Mouse (Mus musculus) lung, postnatal 0 days (tissue): ENCODE data around the gene Anapc15-ps. TPM values are rescaled to one million over a fixed set of nuclear protein-coding genes. Genes with fewer than 3 reads are reported as not detected.
A peak's percentile ranks its signal among the peaks of the same experiment; 100 is the strongest.

ENCODE experiments used
- ATAC-seq: fragments of 200-750 bp; cut with Nextera tagmentation; 2 replicates; pipeline ENCODE4 v1.8.0; 2017; ENCODE audit warnings: moderate library complexity
- DNase-seq: peaks from one replicate; pipeline ENCODE4 v3.0.0-alpha.2; 2016; ENCODE audit warnings: low spot score
- H3K27ac ChIP-seq: fragments of 300-500 bp; sonication (generic); 2 replicates; pipeline ENCODE4 v1.5.1; 2014; ENCODE audit warnings: antibody characterized with exemption, mild to moderate bottlenecking, low read length, mixed read lengths
- H3K27me3 ChIP-seq: fragments of 300-500 bp; sonication (generic); replicated peaks from 2 replicates; pipeline ENCODE4 v1.6.1; 2014; ENCODE audit warnings: low read length, mixed read lengths; ENCODE audit not compliant: insufficient read depth
- H3K36me3 ChIP-seq: fragments of 300-500 bp; sonication (generic); 2 replicates; pipeline ENCODE4 v1.6.1; 2014; ENCODE audit warnings: low read length, mixed read lengths; ENCODE audit not compliant: insufficient read depth
- H3K4me1 ChIP-seq: fragments of 300-500 bp; sonication (generic); 2 replicates; pipeline ENCODE4 v1.6.1; 2014; ENCODE audit warnings: antibody characterized with exemption, low read depth, low read length, mixed read lengths; ENCODE audit not compliant: insufficient read depth
- H3K4me2 ChIP-seq: fragments of 300-500 bp; sonication (generic); replicated peaks from 2 replicates; pipeline ENCODE4 v1.6.1; 2014; ENCODE audit warnings: low read depth, mild to moderate bottlenecking, low read length, moderate library complexity, mixed read lengths
- H3K4me3 ChIP-seq: fragments of 300-500 bp; sonication (generic); 2 replicates; pipeline ENCODE4 v1.5.1; 2014; ENCODE audit warnings: low read depth, low read length
- H3K9ac ChIP-seq: fragments of 300-500 bp; sonication (generic); replicated peaks from 2 replicates; pipeline ENCODE4 v1.6.1; 2014; ENCODE audit warnings: low read depth, mild to moderate bottlenecking
- H3K9me3 ChIP-seq: fragments of 300-500 bp; sonication (generic); 2 replicates; pipeline ENCODE4 v1.6.1; 2016; ENCODE audit warnings: low read length, mixed read lengths
- CTCF ChIP-seq: IDR thresholded peaks from 2 replicates; pipeline ENCODE4 v1.5.1; 2016; ENCODE audit warnings: antibody characterized with exemption, mild to moderate bottlenecking
- EP300 ChIP-seq: IDR thresholded peaks from 2 replicates; pipeline ENCODE4 v1.6.1; 2016; ENCODE audit warnings: antibody characterized with exemption, mild to moderate bottlenecking, control low read depth
- WGBS: fragments of 180-500 bp; shearing (Covaris S2); extraction: QIAGEN DNeasy Blood & Tissue Kit; methylation state at CpG from one replicate; pipeline ENCODE4 v1.1.7; 2014; 5-methylcytosine and 5-hydroxymethylcytosine counted together
- polyA plus RNA-seq: library from polyadenylated mRNA; unstranded; fragments of >200 nt; fragmentation: Nextera tagmentation; extraction: Ambion mirVana; gene quantifications from 2 replicates; pipeline ENCODE4 v1.2.1, GENCODE M21; 2015

Anapc15-ps gene
- polyA plus RNA-seq, 1 experiment from 2014 or later, result not detected

- Histone ChIP-seq H3K27me3 (no peaks in the 10 kb centered on the region), H3K9ac (no peak overlapping the region), H3K9me3 (no peaks in the 10 kb centered on the region), H3K4me1 (no peaks in the 10 kb centered on the region), H3K4me3 (no peak overlapping the region), H3K36me3 (no peaks in the 10 kb centered on the region), H3K27ac (no peak overlapping the region), H3K4me2 (no peak overlapping the region)
- ATAC-seq (peak; percentile 55), DNase-seq (no peak)
- no peak for TF ChIP-seq CTCF
- no peak for TF ChIP-seq EP300
- 75% methylated on average over 18 of the region's 18 CpGs for WGBS
Measured at GRCm38 (mm10) chr10:95695603-95696252, 22.5 kb upstream of the Anapc15-ps start.

- ATAC-seq (no peak), DNase-seq (no peak)
- no peak overlapping the region for H3K9ac ChIP-seq
- no peak overlapping the region for H3K27ac ChIP-seq
- no peaks in the 10 kb centered on the region for H3K9me3 ChIP-seq
- H3K36me3 ChIP-seq, result no peaks in the 10 kb centered on the region
- H3K4me3 ChIP-seq, result no peak overlapping the region
- TF ChIP-seq CTCF, result no peak
- TF ChIP-seq EP300, result no peak
- H3K4me1 ChIP-seq, result no peaks in the 10 kb centered on the region
- no peak overlapping the region for H3K4me2 ChIP-seq
- WGBS, result 75% methylated on average over 12 of the region's 12 CpGs
- H3K27me3 ChIP-seq, result no peaks in the 10 kb centered on the region
Measured at GRCm38 (mm10) chr10:95694559-95695251, 21.5 kb upstream of the Anapc15-ps start.

GRCm38 (mm10) chr10:95691347-95691746 lies 18.1 kb upstream of the Anapc15-ps start:
- Histone ChIP-seq H3K4me3 (no peak overlapping the region), H3K9ac (no peak overlapping the region), H3K4me2 (no peak overlapping the region), H3K27me3 (no peaks in the 10 kb centered on the region), H3K4me1 (no peaks in the 10 kb centered on the region), H3K36me3 (no peaks in the 10 kb centered on the region), H3K9me3 (no peaks in the 10 kb centered on the region), H3K27ac (no peak overlapping the region)
- WGBS, result 89% methylated on average over 4 of the region's 4 CpGs
- ATAC-seq, result no peak
- DNase-seq, result no peak
- no peak for TF ChIP-seq CTCF
- TF ChIP-seq EP300, result no peak

- WGBS, result 74% methylated on average over 1 of the region's 1 CpGs
- no peaks in the 10 kb centered on the region for H3K27me3 ChIP-seq
- ATAC-seq, result peak; percentile 23; the same call in 1 of the 2 replicates
- H3K9me3 ChIP-seq, result no peaks in the 10 kb centered on the region
- H3K9ac ChIP-seq, result no peak overlapping the region
- H3K4me3 ChIP-seq, result no peak overlapping the region
- H3K36me3 ChIP-seq, result no peaks in the 10 kb centered on the region
- no peak overlapping the region for H3K4me2 ChIP-seq
- no peak for TF ChIP-seq EP300
- no peak for TF ChIP-seq CTCF
- H3K27ac ChIP-seq, result no peak overlapping the region
- no peaks in the 10 kb centered on the region for H3K4me1 ChIP-seq
- no peak for DNase-seq
Measured at GRCm38 (mm10) chr10:95689833-95690232, 16.6 kb upstream of the Anapc15-ps start.

GRCm38 (mm10) chr10:95689058-95689457 lies 15.8 kb upstream of the Anapc15-ps start:
- H3K4me1 ChIP-seq, result no peaks in the 10 kb centered on the region

GRCm38 (mm10) chr10:95687558-95688141 lies 14.4 kb upstream of the Anapc15-ps start:
- no peak overlapping the region for H3K4me3 ChIP-seq
- no peak overlapping the region for H3K9ac ChIP-seq
- no peaks in the 10 kb centered on the region for H3K9me3 ChIP-seq
- no peaks in the 10 kb centered on the region for H3K36me3 ChIP-seq
- DNase-seq (no peak), ATAC-seq (no peak)
- H3K4me2 ChIP-seq, result no peak overlapping the region
- no peaks in the 10 kb centered on the region for H3K27me3 ChIP-seq
- H3K4me1 ChIP-seq, result no peaks in the 10 kb centered on the region
- 75% methylated on average over 21 of the region's 21 CpGs for WGBS
- no peak overlapping the region for H3K27ac ChIP-seq
- TF ChIP-seq CTCF, result no peak
- TF ChIP-seq EP300, result no peak

More at GRCm38 (mm10) chr10:95689058-95689457, 15.8 kb upstream of the Anapc15-ps start:
- no peaks in the 10 kb centered on the region for H3K9me3 ChIP-seq
- ATAC-seq (no peak), DNase-seq (no peak)
- no peaks in the 10 kb centered on the region for H3K36me3 ChIP-seq
- H3K27ac ChIP-seq, result no peak overlapping the region
- H3K4me3 ChIP-seq, result no peak overlapping the region
- TF ChIP-seq CTCF (no peak), EP300 (no peak)
- H3K4me2 ChIP-seq, result no peak overlapping the region
- no peak overlapping the region for H3K9ac ChIP-seq
- no peaks in the 10 kb centered on the region for H3K27me3 ChIP-seq
- WGBS, result 69% methylated on average over 7 of the region's 7 CpGs
